Mouse (Mus musculus) embryonic facial prominence, embryonic 13.5 days (tissue): ENCODE measurements at regions not wholly inside any gene's neighbourhood (a gene's known extent, or its start where the extent isn't known, plus 50 kb on each side); places are given as distances from the start of the nearest gene placed in this dataset.

Source experiments
- ATAC-seq: fragments of 200-750 bp; cut with Nextera tagmentation; 2 replicates; pipeline ENCODE4 v1.8.0; 2017; ENCODE audit warnings: low read depth; ENCODE audit not compliant: insufficient number of reproducible peaks, insufficient read depth, low FRiP score, low TSS enrichment
- H3K27ac ChIP-seq: fragments of 300-500 bp; sonication (generic); 2 replicates; pipeline ENCODE4 v1.5.1; 2015; ENCODE audit warnings: moderate library complexity, mild to moderate bottlenecking, inconsistent platforms
- H3K27me3 ChIP-seq: fragments of 300-500 bp; sonication (generic); 2 replicates; pipeline ENCODE4 v1.6.1; 2015; ENCODE audit warnings: mild to moderate bottlenecking, inconsistent platforms
- H3K36me3 ChIP-seq: fragments of 300-500 bp; sonication (generic); 2 replicates; pipeline ENCODE4 v1.6.1; 2015; ENCODE audit warnings: mild to moderate bottlenecking, inconsistent platforms
- H3K4me1 ChIP-seq: fragments of 300-500 bp; sonication (generic); 2 replicates; pipeline ENCODE4 v1.6.1; 2015; ENCODE audit warnings: inconsistent platforms
- H3K4me2 ChIP-seq: fragments of 300-500 bp; sonication (generic); 2 replicates; pipeline ENCODE4 v1.6.1; 2015; ENCODE audit warnings: moderate library complexity, mild to moderate bottlenecking, inconsistent platforms
- H3K4me3 ChIP-seq: fragments of 300-500 bp; sonication (generic); 2 replicates; pipeline ENCODE4 v1.5.1; 2015; ENCODE audit warnings: mild to moderate bottlenecking, inconsistent platforms
- H3K9ac ChIP-seq: fragments of 300-500 bp; sonication (generic); 2 replicates; pipeline ENCODE4 v1.6.1; 2015; ENCODE audit warnings: mild to moderate bottlenecking, inconsistent platforms
- H3K9me3 ChIP-seq: fragments of 300-500 bp; sonication (generic); 2 replicates; pipeline ENCODE4 v1.6.1; 2016; ENCODE audit warnings: inconsistent platforms
- WGBS: fragments of 180-500 bp; shearing (Covaris S2); methylation state at CpG from one replicate; pipeline ENCODE4 v1.1.7; 2015; ENCODE audit warnings: mixed read lengths; 5-methylcytosine and 5-hydroxymethylcytosine counted together

DNA sequence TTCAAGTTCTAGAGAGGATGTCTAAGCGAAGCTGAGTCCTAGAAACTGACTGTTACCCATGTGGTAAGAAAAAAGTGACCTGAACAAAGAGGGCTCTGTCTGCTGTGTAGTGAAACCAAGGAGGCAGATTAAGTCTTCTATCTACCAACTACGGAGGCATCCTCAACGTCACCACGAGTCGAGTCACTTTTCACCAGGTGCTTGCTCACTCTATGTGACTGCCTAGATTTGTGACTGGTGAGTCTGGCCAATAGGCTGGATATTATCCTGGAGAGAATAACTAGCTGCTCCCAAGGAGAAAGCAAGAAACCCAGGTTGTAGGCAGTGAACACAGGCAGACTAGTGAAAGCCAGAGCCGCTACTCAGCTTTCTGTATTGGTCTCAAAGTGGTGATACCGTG, 191.2 kb downstream of the Cd83 start:
- Histone ChIP-seq H3K4me1 (no peaks in the 10 kb centered on the region), H3K4me2 (no peak overlapping the region), H3K9ac (no peak overlapping the region), H3K36me3 (no peaks in the 10 kb centered on the region), H3K27me3 (no peaks in the 10 kb centered on the region), H3K9me3 (no peaks in the 10 kb centered on the region), H3K27ac (no peak overlapping the region), H3K4me3 (no peak overlapping the region)
- 50% methylated on average over 7 of the region's 7 CpGs for WGBS
- no peak for ATAC-seq

DNA sequence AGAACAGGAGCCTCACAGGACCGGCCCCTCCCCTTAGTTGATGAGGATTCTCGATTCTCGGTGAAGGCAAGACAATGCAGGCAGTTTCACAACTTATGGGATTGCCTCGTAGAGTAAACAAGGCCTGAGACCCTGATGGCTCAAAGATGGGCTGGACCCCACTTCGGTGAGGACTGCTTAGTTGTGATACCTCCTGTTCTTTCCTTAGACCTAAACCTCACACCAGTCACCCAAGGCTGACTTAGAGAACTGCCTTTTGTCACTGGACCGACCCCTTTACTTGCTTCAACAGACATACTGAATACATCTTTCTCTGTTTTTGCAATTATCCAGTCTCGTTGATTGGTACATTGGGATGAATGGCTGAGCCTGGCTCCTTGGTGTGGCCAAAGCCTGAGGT, 192.1 kb downstream of the Cd83 start:
- Histone ChIP-seq H3K4me1 (no peaks in the 10 kb centered on the region), H3K9ac (no peak overlapping the region), H3K27ac (no peak overlapping the region), H3K27me3 (no peaks in the 10 kb centered on the region), H3K36me3 (no peaks in the 10 kb centered on the region), H3K4me3 (no peak overlapping the region), H3K4me2 (no peak overlapping the region), H3K9me3 (no peaks in the 10 kb centered on the region)
- 66% methylated on average over 7 of the region's 7 CpGs for WGBS
- ATAC-seq: no peak

DNA sequence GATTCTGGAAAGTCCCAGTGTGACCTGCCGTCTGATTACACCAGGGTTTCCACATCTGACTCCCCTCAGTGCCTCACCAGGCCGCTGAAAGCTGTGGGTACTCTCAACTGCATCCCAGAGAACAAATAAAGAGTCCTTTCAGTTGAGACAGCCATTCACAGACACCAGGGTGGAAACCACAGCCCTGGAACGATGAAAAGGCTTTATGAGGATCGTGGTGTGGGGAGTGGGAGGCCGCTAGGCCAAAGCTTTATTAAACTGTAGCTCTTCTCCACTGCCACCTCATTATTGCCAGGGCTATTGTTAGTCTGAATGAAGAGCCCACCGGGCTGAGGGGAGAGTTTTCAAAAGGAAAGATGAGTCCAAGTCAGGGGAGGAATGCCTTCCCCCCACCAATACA, 202.8 kb downstream of the Cd83 start:
- no peak overlapping the region for H3K4me3 ChIP-seq
- no peaks in the 10 kb centered on the region for H3K27me3 ChIP-seq
- 54% methylated on average over 6 of the region's 6 CpGs for WGBS
- no peak overlapping the region for H3K9ac ChIP-seq
- no peak overlapping the region for H3K27ac ChIP-seq
- no peak overlapping the region for H3K4me2 ChIP-seq
- H3K4me1 ChIP-seq: peaks cover 10% of the 10 kb centered on the region; the same call in 1 of the 2 replicates
- H3K36me3 ChIP-seq: no peaks in the 10 kb centered on the region
- no peaks in the 10 kb centered on the region for H3K9me3 ChIP-seq
- no peak for ATAC-seq

DNA sequence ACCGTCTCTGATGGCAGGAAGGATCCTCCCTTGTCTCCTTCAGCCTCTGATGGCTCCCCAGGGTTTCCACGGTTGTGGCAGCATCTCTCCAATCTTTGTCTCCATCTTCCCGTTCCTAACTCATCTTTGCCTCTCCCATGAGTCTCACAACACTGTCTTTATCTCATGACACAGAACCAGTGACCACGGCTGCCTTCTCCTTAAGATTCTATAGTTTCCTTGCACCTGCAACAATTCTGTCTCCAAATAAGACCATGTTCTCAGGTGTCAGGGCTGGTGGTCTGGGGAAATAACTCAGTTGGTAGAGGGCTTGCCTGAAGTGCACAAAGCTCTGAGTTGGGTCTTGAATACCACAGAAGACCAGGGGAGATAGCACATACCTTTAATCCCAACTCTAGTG, 203.8 kb downstream of the Cd83 start:
- Histone ChIP-seq H3K27ac (no peak overlapping the region), H3K4me2 (no peak overlapping the region), H3K9me3 (no peaks in the 10 kb centered on the region), H3K27me3 (no peaks in the 10 kb centered on the region), H3K36me3 (no peaks in the 10 kb centered on the region), H3K9ac (no peak overlapping the region), H3K4me3 (no peak overlapping the region), H3K4me1 (peaks cover 10% of the 10 kb centered on the region; the same call in 1 of the 2 replicates)
- no peak for ATAC-seq
- WGBS: 85% methylated on average over 4 of the region's 4 CpGs

DNA sequence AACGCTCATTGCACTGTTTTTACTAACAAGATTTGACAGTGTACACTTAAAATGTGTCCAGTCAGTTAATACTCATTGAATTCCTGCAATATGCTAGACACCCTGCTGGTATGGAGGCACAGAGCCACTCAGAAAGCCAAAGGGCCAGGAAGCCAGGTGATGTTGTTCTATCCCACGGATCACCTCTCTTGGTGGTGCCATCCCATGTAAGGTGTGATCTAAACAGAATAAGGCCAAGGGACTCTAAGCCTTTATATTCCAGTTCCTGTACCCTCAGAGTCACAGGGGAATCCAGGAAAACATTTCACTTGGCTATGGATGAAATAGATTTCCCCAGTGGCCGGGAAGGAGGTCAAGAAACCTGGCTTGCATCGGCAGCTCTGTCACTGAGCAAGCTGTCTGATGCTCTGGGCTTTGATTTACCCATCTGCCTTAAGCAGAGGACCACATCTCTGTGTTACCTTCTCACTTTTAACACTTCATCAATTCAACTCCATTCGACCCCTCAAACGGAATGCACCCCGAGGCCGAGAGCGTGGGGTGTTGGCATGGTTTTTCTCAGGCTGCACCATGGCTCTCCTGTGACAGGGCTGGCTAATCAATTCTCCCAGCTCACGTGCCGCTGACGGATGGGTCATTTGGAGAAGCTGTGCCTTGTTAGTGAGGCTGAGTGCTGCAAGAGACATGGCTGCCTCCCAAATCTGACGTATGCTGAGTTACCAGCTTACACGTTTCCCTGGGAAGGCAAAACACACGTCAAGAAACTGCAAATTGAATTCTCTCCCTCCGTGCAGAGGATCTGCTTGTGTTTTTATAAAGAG, 205.9 kb downstream of the Cd83 start:
- no peak overlapping the region for H3K27ac ChIP-seq
- no peak overlapping the region for H3K9ac ChIP-seq
- H3K36me3 ChIP-seq: no peaks in the 10 kb centered on the region
- no peaks in the 10 kb centered on the region for H3K27me3 ChIP-seq
- H3K4me1 ChIP-seq: peaks cover 10% of the 10 kb centered on the region; the same call in 1 of the 2 replicates
- H3K4me3 ChIP-seq: no peak overlapping the region
- H3K9me3 ChIP-seq: no peaks in the 10 kb centered on the region
- 49% methylated on average over 16 of the region's 16 CpGs for WGBS
- no peak for ATAC-seq
- H3K4me2 ChIP-seq: no peak overlapping the region

DNA sequence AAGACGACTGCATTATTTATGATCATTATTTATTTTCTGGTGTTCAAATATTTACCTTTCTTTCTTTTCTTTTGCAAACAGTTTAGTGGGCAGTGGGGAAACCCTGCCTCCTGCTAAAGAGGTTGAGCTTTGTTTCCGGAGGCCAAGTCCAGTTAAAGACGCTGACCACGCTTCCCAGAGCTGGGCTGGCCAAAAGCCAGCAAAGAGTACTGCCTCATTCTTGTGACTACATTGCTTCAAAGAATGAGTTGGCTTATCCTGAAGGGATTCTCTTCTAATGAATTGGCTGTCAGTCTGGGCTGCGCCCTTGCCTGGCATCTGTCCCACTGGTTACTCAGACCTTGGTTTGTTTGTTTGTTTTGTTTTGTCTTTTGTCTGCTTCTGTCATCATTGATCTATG, 207.2 kb downstream of the Cd83 start:
- H3K4me2 ChIP-seq: no peak overlapping the region
- no peak for ATAC-seq
- WGBS: 67% methylated on average over 5 of the region's 5 CpGs
- no peaks in the 10 kb centered on the region for H3K36me3 ChIP-seq
- peaks cover 10% of the 10 kb centered on the region; the same call in 1 of the 2 replicates for H3K4me1 ChIP-seq
- no peaks in the 10 kb centered on the region for H3K9me3 ChIP-seq
- no peak overlapping the region for H3K27ac ChIP-seq
- no peaks in the 10 kb centered on the region for H3K27me3 ChIP-seq
- H3K9ac ChIP-seq: no peak overlapping the region
- no peak overlapping the region for H3K4me3 ChIP-seq

DNA sequence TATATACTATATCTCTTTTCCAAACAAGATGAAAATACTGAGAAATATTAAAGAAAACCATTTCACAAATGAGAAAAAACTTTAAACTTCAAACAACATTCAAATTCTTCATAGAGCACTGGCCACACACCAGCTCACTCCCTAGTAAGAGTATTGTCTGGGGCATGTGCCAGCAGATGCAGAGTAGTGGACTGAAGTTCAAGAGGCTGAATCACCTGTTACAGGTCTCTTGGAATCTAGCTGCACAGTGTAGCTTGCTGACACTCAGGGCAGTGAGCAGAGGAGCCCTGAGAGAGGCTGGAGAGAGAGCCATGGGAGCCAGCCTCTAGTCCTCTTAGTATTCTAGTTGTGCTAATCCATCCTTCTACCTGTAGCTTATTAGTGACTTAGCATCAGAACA, 208.4 kb downstream of the Cd83 start:
- ATAC-seq: no peak
- no peak overlapping the region for H3K4me2 ChIP-seq
- no peak overlapping the region for H3K27ac ChIP-seq
- H3K4me1 ChIP-seq: peaks cover 6% of the 10 kb centered on the region; the same call in 1 of the 2 replicates
- no peaks in the 10 kb centered on the region for H3K27me3 ChIP-seq
- H3K9me3 ChIP-seq: no peaks in the 10 kb centered on the region
- no peak overlapping the region for H3K4me3 ChIP-seq
- no peak overlapping the region for H3K9ac ChIP-seq
- no peaks in the 10 kb centered on the region for H3K36me3 ChIP-seq

DNA sequence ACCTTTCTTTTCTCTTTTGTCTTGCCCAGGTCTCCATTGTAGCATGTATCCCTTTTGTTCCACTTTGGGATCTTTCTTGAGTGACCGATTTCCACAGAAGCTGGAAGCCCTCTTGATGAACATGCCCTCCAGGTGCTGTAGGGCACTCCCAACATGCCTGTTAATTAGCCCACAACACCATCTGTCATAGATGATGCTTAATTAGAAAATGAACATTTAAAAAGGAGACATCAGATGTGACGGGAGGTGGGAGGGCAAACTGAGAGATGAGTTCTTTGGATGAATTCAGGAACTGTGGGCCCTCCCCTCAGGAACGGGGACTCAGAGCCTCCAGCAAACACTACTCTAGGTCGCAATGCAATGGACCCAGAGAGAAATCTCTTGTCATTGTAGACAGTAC, 209.8 kb downstream of the Cd83 start:
- 80% methylated on average over 4 of the region's 4 CpGs for WGBS
- Histone ChIP-seq H3K4me3 (no peak overlapping the region), H3K9ac (no peak overlapping the region), H3K27me3 (no peaks in the 10 kb centered on the region), H3K9me3 (no peaks in the 10 kb centered on the region), H3K4me2 (no peak overlapping the region), H3K36me3 (no peaks in the 10 kb centered on the region), H3K4me1 (peaks cover 6% of the 10 kb centered on the region; the same call in 1 of the 2 replicates), H3K27ac (no peak overlapping the region)
- ATAC-seq: no peak

DNA sequence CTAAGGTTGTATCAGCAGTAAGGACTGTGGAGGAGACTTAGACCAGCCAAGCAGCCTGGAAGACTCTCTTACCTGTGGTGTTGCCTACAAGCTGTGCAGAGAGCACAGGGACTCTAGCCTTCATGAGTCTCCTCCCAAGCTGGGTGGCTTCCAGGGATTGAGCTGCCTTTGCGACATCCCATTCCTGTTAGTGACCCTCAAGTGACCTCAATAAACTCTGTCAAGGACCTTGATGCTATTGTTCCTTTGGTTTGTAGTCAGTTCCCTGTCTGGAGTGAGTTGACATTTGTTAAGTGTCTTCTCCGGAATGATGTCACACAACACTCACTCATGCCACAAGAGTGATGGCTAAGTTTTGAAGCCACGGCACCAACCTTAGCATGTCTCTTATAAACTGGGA, 211.0 kb downstream of the Cd83 start:
- H3K36me3 ChIP-seq: no peaks in the 10 kb centered on the region
- H3K27me3 ChIP-seq: no peaks in the 10 kb centered on the region
- H3K4me2 ChIP-seq: no peak overlapping the region
- ATAC-seq: no peak
- no peaks in the 10 kb centered on the region for H3K9me3 ChIP-seq
- H3K4me3 ChIP-seq: no peak overlapping the region
- H3K4me1 ChIP-seq: peaks cover 6% of the 10 kb centered on the region; the same call in 1 of the 2 replicates
- 70% methylated on average over 3 of the region's 3 CpGs for WGBS
- no peak overlapping the region for H3K27ac ChIP-seq
- no peak overlapping the region for H3K9ac ChIP-seq

DNA sequence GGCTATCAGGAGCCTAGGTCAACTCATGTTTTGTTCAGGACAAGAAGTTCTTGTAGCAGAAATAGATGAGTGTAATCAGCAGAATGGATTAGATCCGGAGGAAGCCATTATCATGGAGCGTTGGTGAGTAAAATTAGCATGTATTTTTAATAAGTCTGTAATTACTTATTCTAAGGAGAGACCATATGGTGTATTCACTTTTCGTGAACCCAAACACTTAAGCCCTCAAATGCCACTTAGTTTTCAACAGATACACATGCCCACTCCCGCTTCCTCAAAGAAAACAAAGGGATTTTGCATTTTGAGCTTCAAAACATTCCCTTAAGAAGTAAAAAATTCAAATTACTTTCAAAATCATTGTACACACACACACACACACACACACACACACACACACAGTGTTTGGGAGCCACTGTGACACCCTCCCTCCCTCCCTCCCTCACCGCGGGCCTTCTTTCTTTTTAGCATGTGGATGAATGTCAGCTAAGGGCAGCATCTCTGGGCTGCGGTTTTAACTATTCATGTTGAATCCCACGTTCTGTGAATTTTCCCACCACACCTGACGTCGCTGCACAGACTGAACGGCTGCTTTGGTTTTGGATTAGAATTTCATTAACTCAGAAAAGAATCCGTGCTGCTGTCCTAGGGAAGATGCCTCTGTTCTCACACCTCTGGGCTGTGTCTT, 217.4 kb downstream of the Cd83 start:
- Histone ChIP-seq H3K4me2 (no peak overlapping the region), H3K9me3 (no peaks in the 10 kb centered on the region), H3K36me3 (no peaks in the 10 kb centered on the region), H3K9ac (no peak overlapping the region), H3K27me3 (no peaks in the 10 kb centered on the region), H3K4me3 (no peak overlapping the region), H3K27ac (no peak overlapping the region), H3K4me1 (no peaks in the 10 kb centered on the region)
- ATAC-seq: no peak
- 79% methylated on average over 12 of the region's 12 CpGs for WGBS

DNA sequence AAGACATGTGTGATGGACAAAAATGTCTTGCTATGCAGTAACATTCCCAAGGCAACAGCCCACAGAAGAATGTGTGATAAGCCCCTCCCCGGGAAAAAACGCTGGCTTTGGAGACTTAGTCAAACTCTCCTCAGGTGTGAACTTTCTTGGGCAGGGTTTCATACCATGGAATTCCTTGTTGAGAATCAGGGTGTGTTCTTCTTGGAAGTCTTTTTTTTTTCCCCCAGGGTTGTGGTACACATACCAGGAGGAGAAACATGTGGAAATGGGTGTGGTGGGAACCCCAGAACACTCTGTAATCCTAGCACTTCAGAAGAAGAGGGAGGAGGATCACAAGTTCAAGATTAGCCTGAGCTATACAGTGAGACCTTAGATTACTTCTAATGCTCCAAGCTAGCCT, 228.3 kb downstream of the Cd83 start:
- Histone ChIP-seq H3K27me3 (no peaks in the 10 kb centered on the region), H3K27ac (no peak overlapping the region), H3K9me3 (no peaks in the 10 kb centered on the region), H3K36me3 (no peaks in the 10 kb centered on the region), H3K9ac (no peak overlapping the region), H3K4me3 (no peak overlapping the region), H3K4me2 (no peak overlapping the region), H3K4me1 (peaks cover 3% of the 10 kb centered on the region)
- WGBS: 79% methylated on average over 2 of the region's 2 CpGs
- no peak for ATAC-seq
